Mouse (Mus musculus): ENCODE measurements at regions not wholly inside any gene's neighbourhood (a gene's known extent, or its start where the extent isn't known, plus 50 kb on each side); places are given as distances from the start of the nearest gene placed in this dataset.

GRCm38 (mm10) chr2:73996986-73997385 lies 85.9 kb upstream of the Atp5g3 start:
- DNase-seq (ENCODE audit: low spot score) = no peak

GRCm38 (mm10) chr2:73991818-73992217 lies 80.7 kb upstream of the Atp5g3 start:
- no peak for DNase-seq (ENCODE audit: low spot score)

GRCm38 (mm10) chr2:73987441-73988105 lies 76.4 kb upstream of the Atp5g3 start:
- DNase-seq (ENCODE audit: low spot score) = no peak

DNA sequence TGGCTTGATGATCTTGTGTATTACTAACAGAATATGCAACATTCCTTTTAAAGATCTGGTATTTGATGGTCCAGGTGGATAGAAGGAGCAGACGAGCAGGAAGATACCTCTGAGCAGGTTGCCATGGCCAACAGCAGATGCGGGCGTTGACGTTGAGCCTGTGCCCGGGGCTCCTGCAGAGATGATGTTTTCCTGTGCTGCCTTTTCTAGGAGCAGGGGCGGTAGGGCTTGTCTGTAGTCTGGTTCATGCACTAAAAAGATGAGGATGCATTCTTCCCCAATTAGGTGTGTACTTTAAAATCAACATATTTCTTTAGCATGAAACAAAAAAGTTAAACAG lies 74.8 kb upstream of the Atp5g3 start:
- no peak for DNase-seq (ENCODE audit: low spot score)

DNA sequence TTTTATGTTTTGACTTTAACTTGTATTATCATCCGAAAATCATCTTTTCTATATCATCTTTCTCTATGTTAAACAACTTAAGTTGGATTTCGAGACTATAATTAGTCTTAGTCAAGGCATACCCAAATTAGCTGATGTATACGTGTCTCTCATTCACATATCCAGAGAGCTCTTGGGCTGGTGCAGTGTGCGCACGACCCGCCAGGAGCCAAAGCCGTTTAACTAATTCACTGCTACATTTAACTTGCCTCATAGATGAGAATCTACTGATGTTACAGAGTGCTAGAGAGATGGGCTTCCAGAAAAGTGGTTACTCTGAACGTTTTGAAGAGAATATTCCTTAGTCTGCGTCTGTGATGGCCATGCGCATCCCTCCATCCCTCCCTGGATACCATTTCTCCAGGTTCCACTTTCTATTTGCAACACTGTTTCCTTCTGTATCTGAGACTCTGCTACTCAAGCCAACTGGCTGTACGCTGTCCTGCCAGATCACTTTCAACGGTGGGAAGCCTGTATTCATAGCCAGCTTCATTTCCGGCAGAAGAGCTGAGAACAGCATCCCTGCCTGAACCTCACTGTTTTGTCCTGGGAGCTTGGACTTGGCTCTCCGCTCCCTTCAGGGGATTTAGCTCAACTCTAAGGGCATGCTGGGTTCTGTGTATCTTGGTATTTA lies 74.2 kb upstream of the Atp5g3 start:
- no peak for DNase-seq (ENCODE audit: low spot score)

GRCm38 (mm10) chr2:73983166-73983565 lies 72.0 kb upstream of the Atp5g3 start:
- DNase-seq (ENCODE audit: low spot score) = no peak

DNA sequence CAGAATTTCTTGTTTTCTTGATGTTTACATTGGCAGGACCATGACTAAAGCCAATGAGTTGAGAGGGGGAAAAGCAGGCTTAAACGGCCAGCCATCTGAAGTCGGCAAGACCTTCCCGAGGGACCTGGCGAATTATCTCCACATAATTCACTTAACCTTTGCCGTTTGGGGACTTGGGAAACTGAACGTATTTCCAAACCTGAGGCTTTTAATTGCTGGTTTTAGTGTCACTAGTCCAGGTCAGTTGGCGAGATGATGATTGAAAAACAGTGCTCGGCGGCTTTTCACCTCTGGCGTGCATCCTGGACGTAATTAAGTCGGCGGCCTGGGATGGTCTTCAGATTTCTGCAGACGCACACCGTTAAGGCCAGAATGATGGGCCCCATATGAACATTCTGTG lies 66.9 kb upstream of the Atp5g3 start:
- no peak for DNase-seq (ENCODE audit: low spot score)

DNA sequence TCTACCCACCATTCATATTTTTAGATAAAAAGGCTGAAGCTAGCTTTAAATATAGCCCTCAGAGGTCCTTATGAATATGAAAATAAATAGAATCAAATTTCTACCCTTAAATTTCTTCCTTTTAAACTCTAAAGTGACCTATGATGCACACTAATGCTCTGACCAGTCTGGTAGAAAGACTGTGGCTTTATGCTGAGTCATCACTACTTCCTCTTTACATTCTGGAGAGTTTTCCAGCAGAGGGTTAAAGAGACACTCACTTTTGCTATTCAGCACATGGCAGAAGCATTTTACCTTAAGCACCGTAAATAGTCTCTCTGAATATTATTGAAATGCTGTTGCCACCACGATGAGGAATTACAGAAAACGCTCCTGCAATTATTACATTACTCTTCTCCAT lies 62.6 kb upstream of the Atp5g3 start:
- DNase-seq (ENCODE audit: low spot score) = no peak

DNA sequence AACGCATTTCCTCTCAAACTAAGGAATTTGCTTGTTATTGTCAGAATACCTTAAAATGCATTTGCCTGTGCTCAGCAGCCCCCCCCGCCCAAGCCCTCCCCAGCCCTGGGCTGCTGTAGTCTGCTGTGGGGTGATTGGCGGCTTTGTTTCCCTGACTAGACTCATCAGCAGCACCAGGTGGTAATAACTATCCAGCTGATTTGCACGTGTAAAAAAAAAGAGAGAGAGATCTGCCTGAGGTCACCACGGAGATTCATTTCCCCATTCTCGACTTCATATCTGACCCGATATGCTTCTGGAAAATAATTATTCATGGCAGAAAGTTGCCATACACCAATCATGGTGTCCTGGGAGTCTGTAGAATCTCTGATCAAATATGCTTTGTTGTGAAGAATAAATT lies 56.5 kb upstream of the Atp5g3 start:
- DNase-seq (ENCODE audit: low spot score) = no peak

- peak; percentile 16 for DNase-seq (ENCODE audit: low spot score)
These were observed 54.5 kb upstream of the Atp5g3 start for GRCm38 (mm10) chr2:73965595-73965994.
